Mouse (Mus musculus): ENCODE results near the gene Gpr161. TPM values are rescaled to one million over a fixed set of nuclear protein-coding genes. Genes with fewer than 3 reads are reported as not detected.

The Gpr161 gene
- 0.07 TPM in 2 replicates for polyA plus RNA-seq (2015; fragmentation: Nextera tagmentation; extraction: Ambion mirVana)

GRCm38 (mm10) chr1:165295489-165295888, at the start of gene Gpr161:
Gene Gpr161 (plus strand): TSS chr1:165295789.
- Histone ChIP-seq H3K4me2 (no peak within 1 kb of the TSS), H3K9me3 (replicated peaks) (no peaks in the 10 kb centered on the region), H3K27me3 (no peaks in the 10 kb centered on the region), H3K27ac (no peak within 1 kb of the TSS), H3K36me3 (no peaks in the 10 kb centered on the region), H3K4me3 (replicated peaks) (no peak within 1 kb of the TSS), H3K9ac (no peak within 1 kb of the TSS), H3K4me1 (replicated peaks) (no peaks in the 10 kb centered on the region)
- WGBS (ENCODE audit: insufficient replicate concordance) = 61% methylated on average over 1 of the region's 1 CpGs
- ATAC-seq (ENCODE audit: low read depth) = no peak
- no peak for DNase-seq

GRCm38 (mm10) chr1:165246587-165246986, 49.0 kb upstream of the Gpr161 start:
- no peak overlapping the region for H3K9ac ChIP-seq
- H3K9me3 ChIP-seq (replicated peaks) = no peaks in the 10 kb centered on the region
- no peak for ATAC-seq (ENCODE audit: low read depth)
- no peaks in the 10 kb centered on the region for H3K36me3 ChIP-seq
- 69% methylated on average over 5 of the region's 5 CpGs for WGBS (ENCODE audit: insufficient replicate concordance)
- no peak for DNase-seq
- H3K4me2 ChIP-seq = no peak overlapping the region
- H3K4me1 ChIP-seq (replicated peaks) = no peaks in the 10 kb centered on the region
- H3K27ac ChIP-seq = no peak overlapping the region
- no peaks in the 10 kb centered on the region for H3K27me3 ChIP-seq
- H3K4me3 ChIP-seq (replicated peaks) = no peak overlapping the region

- Histone ChIP-seq H3K27me3 (no peaks in the 10 kb centered on the region), H3K36me3 (no peaks in the 10 kb centered on the region), H3K9me3 (replicated peaks) (no peaks in the 10 kb centered on the region), H3K4me2 (no peak overlapping the region), H3K4me1 (replicated peaks) (no peaks in the 10 kb centered on the region), H3K4me3 (replicated peaks) (no peak overlapping the region), H3K9ac (no peak overlapping the region), H3K27ac (no peak overlapping the region)
- DNase-seq = no peak
- WGBS (ENCODE audit: insufficient replicate concordance) = 59% methylated on average over 5 of the region's 5 CpGs
- ATAC-seq (ENCODE audit: low read depth) = no peak
Observed at GRCm38 (mm10) chr1:165247085-165247484, 48.5 kb upstream of the Gpr161 start.

DNA sequence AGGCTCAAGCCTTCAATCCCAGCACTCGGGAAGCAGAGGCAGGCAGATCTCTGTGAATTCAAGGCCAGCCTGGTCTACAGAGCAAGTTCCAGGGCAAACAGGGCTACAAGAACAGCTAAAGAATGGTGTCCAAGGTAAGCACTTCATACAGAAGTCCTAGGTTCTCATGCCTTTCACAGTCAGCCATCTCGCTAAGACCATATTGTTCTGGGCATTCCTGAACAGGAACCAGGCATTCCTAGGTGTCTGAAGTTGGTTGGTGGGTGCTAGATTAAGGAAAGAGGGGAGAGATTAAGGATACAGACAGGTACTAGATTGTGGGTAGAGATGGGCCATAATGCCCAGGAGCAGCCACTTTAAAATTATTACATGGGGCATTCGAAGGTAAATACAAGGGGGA, 47.8 kb upstream of the Gpr161 start:
- Histone ChIP-seq H3K4me2 (no peak overlapping the region), H3K36me3 (no peaks in the 10 kb centered on the region), H3K9me3 (replicated peaks) (no peaks in the 10 kb centered on the region), H3K4me1 (replicated peaks) (no peaks in the 10 kb centered on the region; the same call in 1 of the 2 replicates), H3K4me3 (replicated peaks) (no peak overlapping the region), H3K9ac (no peak overlapping the region), H3K27me3 (no peaks in the 10 kb centered on the region), H3K27ac (no peak overlapping the region)
- WGBS (ENCODE audit: insufficient replicate concordance) = 74% methylated on average over 3 of the region's 3 CpGs
- DNase-seq (no peak), ATAC-seq (ENCODE audit: low read depth) (no peak)

DNA sequence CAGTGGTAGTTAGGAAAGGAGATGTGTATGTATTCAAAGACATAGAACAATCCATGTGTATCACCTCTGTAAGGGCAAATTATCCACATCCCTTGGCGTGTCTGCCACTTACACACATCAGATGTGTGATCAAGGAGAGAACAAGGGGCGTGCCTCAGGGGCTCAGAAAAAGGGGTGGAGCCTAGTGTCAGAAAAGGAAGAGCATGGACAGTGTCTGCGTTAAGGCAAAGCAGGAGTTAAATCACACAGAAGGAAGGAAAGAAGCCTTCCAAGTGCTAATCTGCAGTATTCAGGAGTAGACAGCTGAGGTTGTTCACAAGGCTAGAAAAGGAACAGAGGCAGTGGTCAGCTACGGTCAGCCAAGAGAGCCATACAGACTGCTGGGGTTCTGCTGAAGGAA, 46.7 kb upstream of the Gpr161 start:
- Histone ChIP-seq H3K27ac (no peak overlapping the region), H3K4me2 (no peak overlapping the region), H3K27me3 (no peaks in the 10 kb centered on the region), H3K9ac (no peak overlapping the region), H3K4me1 (replicated peaks) (no peaks in the 10 kb centered on the region; the same call in 1 of the 2 replicates), H3K4me3 (replicated peaks) (no peak overlapping the region), H3K9me3 (replicated peaks) (no peaks in the 10 kb centered on the region), H3K36me3 (no peaks in the 10 kb centered on the region)
- DNase-seq (no peak), ATAC-seq (ENCODE audit: low read depth) (no peak)
- 34% methylated on average over 4 of the region's 4 CpGs for WGBS (ENCODE audit: insufficient replicate concordance)

- 78% methylated on average over 2 of the region's 2 CpGs for WGBS (ENCODE audit: insufficient replicate concordance)
- Histone ChIP-seq H3K36me3 (no peaks in the 10 kb centered on the region), H3K4me3 (replicated peaks) (no peak overlapping the region), H3K27me3 (no peaks in the 10 kb centered on the region), H3K9me3 (replicated peaks) (no peaks in the 10 kb centered on the region), H3K4me1 (replicated peaks) (no peaks in the 10 kb centered on the region; the same call in 1 of the 2 replicates), H3K4me2 (no peak overlapping the region), H3K9ac (no peak overlapping the region), H3K27ac (no peak overlapping the region)
- DNase-seq (no peak), ATAC-seq (ENCODE audit: low read depth) (no peak)
Observed at GRCm38 (mm10) chr1:165250546-165250945, 45.0 kb upstream of the Gpr161 start.

DNA sequence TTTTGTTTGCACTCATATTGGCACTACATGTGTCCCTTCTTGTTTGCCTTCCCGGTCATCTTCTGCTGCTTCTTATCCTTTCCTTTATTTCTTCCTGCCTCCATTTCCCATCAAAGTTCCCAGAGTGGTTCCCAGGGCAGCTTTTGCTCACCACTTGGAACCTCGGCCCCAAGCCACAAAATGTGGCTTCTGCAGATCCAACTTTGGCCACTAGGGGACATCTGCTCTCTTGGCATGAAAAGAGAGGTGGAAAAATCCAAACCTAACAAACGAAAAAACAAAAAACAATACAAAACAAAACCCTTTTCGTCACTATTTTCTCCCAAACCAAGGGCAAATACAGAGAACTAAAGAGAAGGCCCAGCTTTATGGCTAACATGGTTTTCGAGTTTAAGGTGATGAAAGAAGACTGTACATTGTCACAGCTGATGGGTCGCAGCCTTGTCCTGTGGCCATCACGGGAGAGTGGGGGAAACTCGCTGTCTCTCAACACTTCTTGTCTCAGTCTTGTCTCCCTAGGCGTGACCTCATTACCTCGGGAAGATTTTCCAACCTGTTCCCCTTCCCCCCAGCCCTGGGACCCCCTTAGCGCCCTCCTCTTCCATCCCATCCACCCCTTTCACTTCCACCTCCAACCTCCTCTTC, 43.4 kb upstream of the Gpr161 start:
- Histone ChIP-seq H3K4me2 (peak overlapping the region; percentile 21; the same call in 1 of the 2 replicates), H3K9ac (no peak overlapping the region), H3K4me1 (replicated peaks) (no peaks in the 10 kb centered on the region; the same call in 1 of the 2 replicates), H3K27ac (no peak overlapping the region), H3K4me3 (replicated peaks) (no peak overlapping the region), H3K36me3 (no peaks in the 10 kb centered on the region), H3K9me3 (replicated peaks) (no peaks in the 10 kb centered on the region), H3K27me3 (no peaks in the 10 kb centered on the region)
- 35% methylated on average over 11 of the region's 11 CpGs for WGBS (ENCODE audit: insufficient replicate concordance)
- ATAC-seq (ENCODE audit: low read depth) = no peak
- no peak for DNase-seq

DNA sequence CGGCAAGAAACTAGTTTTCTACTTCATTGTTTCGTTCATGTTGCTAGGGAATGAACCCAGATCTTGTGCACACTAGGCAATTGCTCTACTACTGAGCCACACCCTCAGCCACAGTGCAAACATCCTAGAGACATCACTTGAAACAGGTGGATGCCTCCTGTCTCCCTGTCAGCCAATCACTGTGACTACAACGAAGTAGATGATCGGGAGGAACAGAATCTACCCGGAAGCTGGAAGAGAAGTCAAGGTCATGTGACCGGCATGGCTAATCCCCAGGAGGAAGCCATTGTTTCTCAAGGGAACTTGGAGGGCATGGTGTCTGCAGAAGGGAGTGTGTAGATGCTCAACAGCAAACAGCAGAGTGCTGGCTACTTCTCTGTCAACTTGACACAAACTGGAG, 20.6 kb upstream of the Gpr161 start:
- WGBS (ENCODE audit: insufficient replicate concordance) = 64% methylated on average over 6 of the region's 6 CpGs
- Histone ChIP-seq H3K27me3 (peaks cover 4% of the 10 kb centered on the region), H3K9me3 (replicated peaks) (no peaks in the 10 kb centered on the region), H3K36me3 (no peaks in the 10 kb centered on the region), H3K27ac (no peak overlapping the region), H3K4me1 (replicated peaks) (no peaks in the 10 kb centered on the region), H3K4me2 (no peak overlapping the region), H3K9ac (no peak overlapping the region), H3K4me3 (replicated peaks) (no peak overlapping the region)
- no peak for ATAC-seq (ENCODE audit: low read depth)
- no peak for DNase-seq

GRCm38 (mm10) chr1:165280741-165281140, 14.8 kb upstream of the Gpr161 start:
- no peak overlapping the region for H3K9ac ChIP-seq
- no peak overlapping the region for H3K4me3 ChIP-seq (replicated peaks)
- no peak overlapping the region for H3K4me2 ChIP-seq
- H3K36me3 ChIP-seq = no peaks in the 10 kb centered on the region
- H3K4me1 ChIP-seq (replicated peaks) = peaks cover 10% of the 10 kb centered on the region; the same call in 1 of the 2 replicates
- no peak overlapping the region for H3K27ac ChIP-seq
- no peak for DNase-seq
- no peaks in the 10 kb centered on the region for H3K9me3 ChIP-seq (replicated peaks)
- WGBS (ENCODE audit: insufficient replicate concordance) = 64% methylated on average over 10 of the region's 10 CpGs
- H3K27me3 ChIP-seq = peaks cover 48% of the 10 kb centered on the region
- no peak for ATAC-seq (ENCODE audit: low read depth)

GRCm38 (mm10) chr1:165281351-165282221, 14.0 kb upstream of the Gpr161 start:
- DNase-seq = no peak
- WGBS (ENCODE audit: insufficient replicate concordance) = 2% methylated on average over 48 of the region's 71 CpGs

GRCm38 (mm10) chr1:165282222-165282966, 13.2 kb upstream of the Gpr161 start:
- Histone ChIP-seq H3K4me3 (replicated peaks) (peak overlapping the region; percentile 56), H3K9ac (peak overlapping the region; percentile 22; the same call in 1 of the 2 replicates), H3K36me3 (no peaks in the 10 kb centered on the region), H3K4me1 (replicated peaks) (peaks cover 10% of the 10 kb centered on the region; the same call in 1 of the 2 replicates), H3K27me3 (peaks cover 48% of the 10 kb centered on the region), H3K4me2 (peak overlapping the region; percentile 64), H3K27ac (no peak overlapping the region), H3K9me3 (replicated peaks) (no peaks in the 10 kb centered on the region)
- DNase-seq (no peak), ATAC-seq (ENCODE audit: low read depth) (peak; percentile 23; the same call in 1 of the 2 replicates)
- WGBS (ENCODE audit: insufficient replicate concordance) = 1% methylated on average over 35 of the region's 35 CpGs

More at GRCm38 (mm10) chr1:165281351-165282221, 14.0 kb upstream of the Gpr161 start:
- Histone ChIP-seq H3K4me2 (peak overlapping the region; percentile 64), H3K9ac (peak overlapping the region; percentile 22; the same call in 1 of the 2 replicates), H3K27me3 (peaks cover 48% of the 10 kb centered on the region), H3K36me3 (no peaks in the 10 kb centered on the region), H3K4me1 (replicated peaks) (peaks cover 10% of the 10 kb centered on the region; the same call in 1 of the 2 replicates), H3K9me3 (replicated peaks) (no peaks in the 10 kb centered on the region), H3K27ac (no peak overlapping the region), H3K4me3 (replicated peaks) (peak overlapping the region; percentile 56)
- 0 out of 2 replicates have a peak, but pooled peaks have one; percentile 36 for ATAC-seq (ENCODE audit: low read depth)
